In genomic region chr7:130073388-130073787, GRCm38 (mm10) we compare ENCODE assay signal across 8 mouse cellular contexts.
DNase-seq lines count a peak whose midpoint lies in the region; ATAC-seq and TF ChIP-seq lines count a peak whose summit lies in the region.

No protein-coding gene starts in this region.

- ATAC-seq in kidney, postnatal 0 days (replicated peaks; ENCODE audit: low FRiP score, low read depth): no peak
- no peak for ATAC-seq in forebrain, embryonic 14.5 days
- no peak for ATAC-seq in limb, embryonic 15.5 days (ENCODE audit: insufficient number of reproducible peaks, low FRiP score, low TSS enrichment, low read depth)
- ATAC-seq in neural tube, embryonic 13.5 days (ENCODE audit: low read depth): no peak
- no peak for ATAC-seq in monocyte, adult 5-6 weeks (replicated peaks; ENCODE audit: insufficient number of reproducible peaks, low FRiP score, low TSS enrichment, poor library complexity, severe bottlenecking)
- no peak for ATAC-seq in megakaryocyte, adult 5-6 weeks (ENCODE audit: poor library complexity, severe bottlenecking)

- no peaks in the 10 kb centered on the region for H3K9me3 ChIP-seq in kidney, postnatal 0 days (replicated peaks; ENCODE audit: low read length)
- no peaks in the 10 kb centered on the region for H3K9me3 ChIP-seq in forebrain, embryonic 14.5 days (replicated peaks; ENCODE audit: control insufficient read depth, low read length)
- no peaks in the 10 kb centered on the region for H3K9me3 ChIP-seq in limb, embryonic 15.5 days
- no peaks in the 10 kb centered on the region for H3K9me3 ChIP-seq in neural tube, embryonic 13.5 days

- no peaks in the 10 kb centered on the region for H3K27me3 ChIP-seq in kidney, postnatal 0 days (ENCODE audit: insufficient read depth, low read length)
- no peaks in the 10 kb centered on the region for H3K27me3 ChIP-seq in forebrain, embryonic 14.5 days (replicated peaks; ENCODE audit: control insufficient read depth, insufficient read depth, low read length)
- H3K27me3 ChIP-seq in limb, embryonic 15.5 days: peaks cover 4% of the 10 kb centered on the region; the same call in 1 of the 2 replicates
- 0 out of 2 replicates have a peak, but pooled peaks cover 8% of the 10 kb centered on the region for H3K27me3 ChIP-seq in neural tube, embryonic 13.5 days

- H3K4me1 ChIP-seq in kidney, postnatal 0 days (replicated peaks; ENCODE audit: insufficient read depth, low read length): peaks cover 4% of the 10 kb centered on the region; the same call in 1 of the 2 replicates
- H3K4me1 ChIP-seq in forebrain, embryonic 14.5 days (ENCODE audit: control insufficient read depth, insufficient read depth, low read length): peaks cover 7% of the 10 kb centered on the region; the same call in 1 of the 2 replicates
- H3K4me1 ChIP-seq in limb, embryonic 15.5 days: peaks cover 16% of the 10 kb centered on the region
- peaks cover 16% of the 10 kb centered on the region for H3K4me1 ChIP-seq in neural tube, embryonic 13.5 days (replicated peaks)

- 52% methylated on average over 11 of the region's 11 CpGs for WGBS in kidney, postnatal 0 days
- WGBS in forebrain, embryonic 14.5 days: 50% methylated on average over 11 of the region's 11 CpGs
- WGBS in limb, embryonic 15.5 days: 40% methylated on average over 11 of the region's 11 CpGs
- WGBS in neural tube, embryonic 13.5 days: 75% methylated on average over 11 of the region's 11 CpGs

- DNase-seq in kidney, postnatal 0 days (ENCODE audit: low spot score): no peak
- no peak for DNase-seq in kidney, postnatal 36 days
- no peak for DNase-seq in forebrain, embryonic 14.5 days (ENCODE audit: low spot score)
- no peak for DNase-seq in adrenal gland, adult (ENCODE audit: inconsistent age in 2 of 2, low spot score in 1 of 2)

- H3K27ac ChIP-seq in kidney, postnatal 0 days: 0 out of 2 replicates have a peak overlapping the region, but pooled peaks have one; percentile 38
- H3K27ac ChIP-seq in forebrain, embryonic 14.5 days (ENCODE audit: low read depth, low read length): no peak overlapping the region
- peak overlapping the region; percentile 78 for H3K27ac ChIP-seq in limb, embryonic 15.5 days
- no peak overlapping the region for H3K27ac ChIP-seq in neural tube, embryonic 13.5 days (replicated peaks)

- H3K36me3 ChIP-seq in kidney, postnatal 0 days (ENCODE audit: insufficient read depth, low read length): no peaks in the 10 kb centered on the region
- no peaks in the 10 kb centered on the region for H3K36me3 ChIP-seq in forebrain, embryonic 14.5 days (ENCODE audit: control insufficient read depth, insufficient read depth, low read length)
- H3K36me3 ChIP-seq in limb, embryonic 15.5 days: no peaks in the 10 kb centered on the region
- H3K36me3 ChIP-seq in neural tube, embryonic 13.5 days: no peaks in the 10 kb centered on the region

- no peak for TF ChIP-seq CTCF in kidney, postnatal 0 days (IDR thresholded peaks at IDR 0.05; ENCODE audit: low read depth)

- H3K9ac ChIP-seq in kidney, postnatal 0 days (ENCODE audit: low read depth, low read length): no peak overlapping the region
- H3K9ac ChIP-seq in forebrain, embryonic 14.5 days (ENCODE audit: low read length): no peak overlapping the region
- no peak overlapping the region for H3K9ac ChIP-seq in limb, embryonic 15.5 days
- H3K9ac ChIP-seq in neural tube, embryonic 13.5 days: 0 out of 2 replicates have a peak overlapping the region, but pooled peaks have one; percentile 41

- 0 out of 2 replicates have a peak overlapping the region, but pooled peaks have one; percentile 16 for H3K4me3 ChIP-seq in kidney, postnatal 0 days (replicated peaks; ENCODE audit: low read depth, low read length)
- H3K4me3 ChIP-seq in forebrain, embryonic 14.5 days (ENCODE audit: low read depth, low read length): peak overlapping the region; percentile 16; the same call in 1 of the 2 replicates
- peak overlapping the region; percentile 30 for H3K4me3 ChIP-seq in limb, embryonic 15.5 days
- H3K4me3 ChIP-seq in neural tube, embryonic 13.5 days: no peak overlapping the region

- H3K4me2 ChIP-seq in kidney, postnatal 0 days (ENCODE audit: low read length): peak overlapping the region; percentile 45
- peak overlapping the region; percentile 52 for H3K4me2 ChIP-seq in forebrain, embryonic 14.5 days (ENCODE audit: low read length)
- H3K4me2 ChIP-seq in limb, embryonic 15.5 days: peak overlapping the region; percentile 49
- peak overlapping the region; percentile 57 for H3K4me2 ChIP-seq in neural tube, embryonic 13.5 days

Comparison
In these comparisons a context has a peak if more than half of its experiments do, and no peak if none do; other contexts are left out.
1. H3K27ac ChIP-seq: peak in kidney, postnatal 0 days (single experiment) and limb, embryonic 15.5 days (single experiment); none in forebrain, embryonic 14.5 days (single experiment) and neural tube, embryonic 13.5 days (single experiment).
2. Peak in every context shown above with its lines, with median percentiles within 50 percentile points of each other: H3K4me2 ChIP-seq.